Mouse (Mus musculus): Measurements from ENCODE around the gene Gm21119. TPM values are rescaled to one million over a fixed set of nuclear protein-coding genes. Genes with fewer than 3 reads are reported as not detected.
A peak's percentile ranks its signal among the peaks of the same experiment; 100 is the strongest.
"Not testable (repeated sequence)": the region's sequence is repeated elsewhere in the genome, so short reads cannot be mapped to it uniquely, and the experiment has no call there.

Gene Gm21119
- total RNA-seq, 2 experiments from 2014 or later: 0.33 to 0.51 TPM

DNA sequence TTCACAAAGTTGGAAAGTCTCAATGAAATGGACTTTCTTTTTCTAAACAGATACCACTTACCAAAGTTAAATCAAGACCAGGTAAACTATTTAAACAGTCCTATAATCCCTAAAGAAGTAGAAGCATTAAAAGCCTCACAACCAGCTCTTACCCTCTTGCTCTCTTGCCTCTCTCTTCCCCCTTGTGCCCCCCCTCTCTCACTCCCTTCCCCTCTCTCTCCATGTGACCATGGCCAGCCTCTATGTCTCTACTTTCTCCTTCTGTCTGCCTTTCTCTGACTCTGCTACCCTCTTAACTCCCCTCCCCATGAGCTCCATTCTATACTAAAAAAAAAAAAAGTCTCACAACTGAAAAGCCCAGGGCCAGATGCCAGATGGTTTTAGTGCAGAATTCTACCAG is 2.0 kb upstream of the Gm21119 start:
- intact Hi-C loops (cut with DNase I); H3K4me3 ChIP-seq; H3K27ac ChIP-seq; DNase-seq: not testable (repeated sequence)

DNA sequence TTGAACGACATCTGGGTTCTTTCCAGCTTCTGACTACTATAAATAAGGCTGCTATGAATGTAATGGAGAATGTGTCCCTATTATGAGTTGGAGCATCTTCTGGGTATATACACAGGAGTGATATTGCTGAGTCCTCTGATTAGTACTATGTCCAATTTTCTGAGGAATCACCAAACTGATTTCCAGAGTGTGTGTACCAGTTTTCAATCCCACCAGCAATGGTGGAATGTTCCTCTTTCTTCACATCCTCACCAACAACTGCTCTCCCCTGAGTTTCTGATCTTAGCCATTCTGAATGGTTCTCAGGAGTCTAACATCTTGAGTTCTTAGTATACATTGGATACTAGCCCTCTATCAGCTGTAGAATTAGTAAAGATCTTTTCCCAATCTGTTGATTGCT is 16.0 kb downstream of the Gm21119 start:
- DNase-seq; H3K27ac ChIP-seq; H3K4me3 ChIP-seq; intact Hi-C loops (cut with DNase I): not testable (repeated sequence)

DNA sequence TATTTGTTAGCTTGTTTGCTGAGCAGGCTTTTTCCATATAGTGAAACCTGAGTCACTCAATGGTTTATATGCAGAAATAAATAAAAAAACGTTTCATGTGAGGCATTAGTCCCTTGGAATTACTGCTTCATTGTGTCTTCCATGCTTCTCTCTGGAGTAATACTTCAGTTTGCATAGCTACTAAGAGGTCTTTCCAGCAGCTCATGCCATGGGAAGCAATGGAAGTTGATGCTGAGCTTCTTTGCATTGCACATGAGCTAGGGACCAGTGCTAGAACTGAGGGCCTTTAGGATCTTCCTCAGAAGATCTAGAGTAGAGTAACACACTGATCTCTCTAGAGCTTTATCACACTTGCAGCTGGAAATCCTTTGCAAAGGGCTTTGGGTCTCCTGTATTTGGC is 23.2 kb downstream of the Gm21119 start:
- intact Hi-C loops (cut with DNase I); H3K4me3 ChIP-seq; H3K27ac ChIP-seq: not testable (repeated sequence)
- peak; percentile 8 for DNase-seq

DNA sequence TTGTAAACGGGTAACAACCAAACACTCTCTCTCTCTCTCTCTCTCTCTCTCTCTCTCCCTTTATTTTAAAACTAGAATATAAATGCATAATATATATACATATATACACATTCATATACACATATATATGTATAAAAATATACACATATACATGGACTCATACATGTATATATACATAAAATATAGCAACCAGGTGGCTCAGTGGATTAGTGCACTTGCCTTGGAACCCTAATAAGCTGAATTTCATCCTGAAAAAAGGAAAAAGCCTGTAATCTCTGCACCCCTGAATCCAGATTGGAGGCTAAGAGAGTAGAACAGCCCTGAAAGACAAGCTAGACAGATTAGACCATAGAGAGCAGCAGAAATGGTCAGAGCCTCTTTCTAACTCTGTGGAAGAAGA is 28.8 kb downstream of the Gm21119 start:
- intact Hi-C loops (cut with DNase I); H3K27ac ChIP-seq; H3K4me3 ChIP-seq: not testable (repeated sequence)
- DNase-seq: peak; percentile 11

GRCm38 (mm10) chr8:20652976-20653375 is 38.3 kb downstream of the Gm21119 start:
- H3K27ac ChIP-seq; H3K4me3 ChIP-seq; intact Hi-C loops (cut with DNase I): not testable (repeated sequence)
- DNase-seq: peak; percentile 36

- H3K4me3 ChIP-seq; intact Hi-C loops (cut with DNase I); H3K27ac ChIP-seq: not testable (repeated sequence)
- peak; percentile 9 for DNase-seq
These were observed 63.7 kb downstream of the Gm21119 start for GRCm38 (mm10) chr8:20678418-20678817.

All from gastrocnemius, adult 2 months (tissue).